Mouse (Mus musculus) ES-Bruce4 (cell line): Measurements from ENCODE around the gene Nfasc.

Experiments used
- CTCF ChIP-seq: IDR thresholded peaks from one replicate; pipeline ENCODE4 v1.8.1; 2011; ENCODE audit warnings: low read depth, low read length
- EP300 ChIP-seq: IDR thresholded peaks from 2 replicates; pipeline ENCODE4 v1.6.1; 2011; ENCODE audit warnings: low read depth, low read length; ENCODE audit not compliant: insufficient read depth

- TF ChIP-seq CTCF (no peak), EP300 (no peak)
Observed at GRCm38 (mm10) chr1:132765222-132765621, 23.6 kb upstream of the Nfasc start.
